Mouse (Mus musculus) liver, embryonic 14.5 days (tissue): ENCODE data around the gene Agpat4.

Source experiments
- CTCF ChIP-seq: IDR thresholded peaks from 2 replicates; pipeline ENCODE4 v1.5.1; 2016; ENCODE audit warnings: antibody characterized with exemption, low read depth, control low read depth
- EP300 ChIP-seq: IDR thresholded peaks from 2 replicates; pipeline ENCODE4 v1.6.1; 2016; ENCODE audit warnings: antibody characterized with exemption, low read depth

- TF ChIP-seq CTCF: no peak
- TF ChIP-seq EP300: no peak
Measured at GRCm38 (mm10) chr17:12165701-12166100, 47.2 kb downstream of the Agpat4 start.
